ENCODE assay signal across 10 mouse cellular contexts in the genomic region with DNA sequence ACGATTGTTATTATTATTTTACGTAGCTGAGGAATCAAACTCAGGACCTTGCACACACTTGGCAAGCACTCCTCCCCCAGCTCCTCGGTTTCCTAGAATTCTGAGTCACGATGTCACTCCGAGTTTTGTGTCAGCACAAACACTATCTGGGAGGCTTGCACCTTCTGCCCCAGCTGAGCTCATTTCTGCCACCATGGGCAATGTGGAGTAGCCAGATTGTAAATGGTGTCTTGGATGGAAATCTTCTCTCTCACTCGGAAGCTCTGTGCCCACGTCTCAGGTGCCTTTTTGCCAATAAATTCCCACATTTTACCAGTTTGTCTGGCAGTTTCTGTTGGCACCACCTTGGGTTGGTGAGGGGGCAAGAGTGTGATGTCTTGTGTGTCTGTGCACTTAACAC.
"Had no signal": no experiment of that assay in that cellular context is flagged by ENCODE, and none has a peak within 500 bp of the region (broad histone marks: within the 10 kb centered on the region; RNA-seq: fewer than 3 reads in every experiment).

No protein-coding gene starts in this region.

- DNase-seq: kidney, postnatal 36 days; layer of hippocampus, adult 9-11 months; layer of hippocampus, postnatal 36 days; lung, embryonic 14.5 days; lung, postnatal 10 days; lung, postnatal 4 days; midbrain, embryonic 14.5 days; retina, postnatal 1 day; right cerebral cortex, postnatal 14 days; thymus, postnatal 4 days had no signal
